Mouse (Mus musculus): ENCODE results near the gene Rbbp6.

Gene Rbbp6

GRCm38 (mm10) chr7:122972006-122972689 is 6.7 kb downstream of the Rbbp6 start:
- DNase-seq: no peak

GRCm38 (mm10) chr7:122979514-122979913 is 14.0 kb downstream of the Rbbp6 start:
- DNase-seq: no peak

GRCm38 (mm10) chr7:122998189-122998588 is 32.7 kb downstream of the Rbbp6 start:
- DNase-seq: no peak

- no peak for DNase-seq
These were observed 34.4 kb downstream of the Rbbp6 start for GRCm38 (mm10) chr7:122999871-123000396.

GRCm38 (mm10) chr7:123000796-123001195 is 35.3 kb downstream of the Rbbp6 start:
- no peak for DNase-seq

- no peak for DNase-seq
These were observed 36.0 kb downstream of the Rbbp6 start for GRCm38 (mm10) chr7:123001341-123002027.

GRCm38 (mm10) chr7:123002028-123002410 is 36.5 kb downstream of the Rbbp6 start:
- no peak for DNase-seq

- DNase-seq: no peak
These were observed 37.7 kb downstream of the Rbbp6 start for GRCm38 (mm10) chr7:123003207-123003606.

- no peak for DNase-seq
These were observed 39.0 kb downstream of the Rbbp6 start for GRCm38 (mm10) chr7:123004442-123004841.

GRCm38 (mm10) chr7:123006251-123006650 is 40.8 kb downstream of the Rbbp6 start:
- DNase-seq: no peak

- DNase-seq: no peak
These were observed 42.3 kb downstream of the Rbbp6 start for GRCm38 (mm10) chr7:123007743-123008142.

- no peak for DNase-seq
These were observed 48.0 kb downstream of the Rbbp6 start for GRCm38 (mm10) chr7:123013466-123013865.

GRCm38 (mm10) chr7:123014729-123015128 is 49.2 kb downstream of the Rbbp6 start:
- DNase-seq: no peak

GRCm38 (mm10) chr7:123017627-123018026 is 52.1 kb downstream of the Rbbp6 start:
- peak; percentile 37 for DNase-seq

- no peak for DNase-seq
These were observed 59.6 kb downstream of the Rbbp6 start for GRCm38 (mm10) chr7:123025123-123025522.

GRCm38 (mm10) chr7:123030295-123030694 is 64.8 kb downstream of the Rbbp6 start:
- DNase-seq: no peak

- peak; percentile 63 for DNase-seq
These were observed 65.3 kb downstream of the Rbbp6 start for GRCm38 (mm10) chr7:123030709-123031181.

- no peak for DNase-seq
These were observed 65.8 kb downstream of the Rbbp6 start for GRCm38 (mm10) chr7:123031211-123031743.

- no peak for DNase-seq
These were observed 69.8 kb downstream of the Rbbp6 start for GRCm38 (mm10) chr7:123035314-123035713.

- peak; percentile 14 for DNase-seq
These were observed 73.8 kb downstream of the Rbbp6 start for GRCm38 (mm10) chr7:123039302-123039701.

GRCm38 (mm10) chr7:123045146-123045545 is 79.7 kb downstream of the Rbbp6 start:
- no peak for DNase-seq

GRCm38 (mm10) chr7:123046473-123047091 is 81.1 kb downstream of the Rbbp6 start:
- no peak for DNase-seq

Measured in lung, postnatal 14 days (tissue).